Mouse (Mus musculus) kidney, embryonic 16.5 days (tissue): ENCODE measurements around the gene Itga7. TPM values are rescaled to one million over a fixed set of nuclear protein-coding genes. Genes with fewer than 3 reads are reported as not detected.
A peak's percentile ranks its signal among the peaks of the same experiment; 100 is the strongest.

Source experiments
- ATAC-seq: fragments of 200-750 bp; cut with Nextera tagmentation; 2 replicates; pipeline ENCODE4 v1.8.0; 2017; ENCODE audit warnings: moderate TSS enrichment; ENCODE audit not compliant: low FRiP score, low TSS enrichment
- H3K27ac ChIP-seq: fragments of 300-500 bp; sonication (generic); 2 replicates; pipeline ENCODE4 v1.5.1; 2014; ENCODE audit warnings: low read length
- H3K27me3 ChIP-seq: fragments of 300-500 bp; sonication (generic); 2 replicates; pipeline ENCODE4 v1.6.1; 2014; ENCODE audit warnings: low read length, control low read depth, mixed read lengths; ENCODE audit not compliant: insufficient read depth
- H3K36me3 ChIP-seq: fragments of 300-500 bp; sonication (generic); 2 replicates; pipeline ENCODE4 v1.6.1; 2014; ENCODE audit warnings: low read length, control low read depth, mixed read lengths; ENCODE audit not compliant: insufficient read depth
- H3K4me1 ChIP-seq: fragments of 300-500 bp; sonication (generic); 2 replicates; pipeline ENCODE4 v1.6.1; 2014; ENCODE audit warnings: low read length, control low read depth, mixed read lengths; ENCODE audit not compliant: insufficient read depth
- H3K4me2 ChIP-seq: fragments of 300-500 bp; sonication (generic); replicated peaks from 2 replicates; pipeline ENCODE4 v1.6.1; 2014; ENCODE audit warnings: low read depth, low read length
- H3K4me3 ChIP-seq: fragments of 300-500 bp; sonication (generic); 2 replicates; pipeline ENCODE4 v1.5.1; 2014; ENCODE audit warnings: mild to moderate bottlenecking, low read length
- H3K9ac ChIP-seq: fragments of 300-500 bp; sonication (generic); replicated peaks from 2 replicates; pipeline ENCODE4 v1.6.1; 2014; ENCODE audit warnings: low read length
- H3K9me3 ChIP-seq: fragments of 300-500 bp; sonication (generic); 2 replicates; pipeline ENCODE4 v1.6.1; 2016; ENCODE audit warnings: low read length, control low read depth
- WGBS: fragments of 180-500 bp; shearing (Covaris S2); extraction: QIAGEN DNeasy Blood & Tissue Kit; methylation state at CpG from one replicate; pipeline ENCODE4 v1.1.7; 2014; 5-methylcytosine and 5-hydroxymethylcytosine counted together
- polyA plus RNA-seq: library from polyadenylated mRNA; unstranded; fragments of >200 nt; fragmentation: Nextera tagmentation; extraction: Ambion mirVana; gene quantifications from 2 replicates; pipeline ENCODE4 v1.2.1, GENCODE M21; 2015

Itga7 gene
- polyA plus RNA-seq, 1 experiment from 2014 or later = 3.9 TPM

DNA sequence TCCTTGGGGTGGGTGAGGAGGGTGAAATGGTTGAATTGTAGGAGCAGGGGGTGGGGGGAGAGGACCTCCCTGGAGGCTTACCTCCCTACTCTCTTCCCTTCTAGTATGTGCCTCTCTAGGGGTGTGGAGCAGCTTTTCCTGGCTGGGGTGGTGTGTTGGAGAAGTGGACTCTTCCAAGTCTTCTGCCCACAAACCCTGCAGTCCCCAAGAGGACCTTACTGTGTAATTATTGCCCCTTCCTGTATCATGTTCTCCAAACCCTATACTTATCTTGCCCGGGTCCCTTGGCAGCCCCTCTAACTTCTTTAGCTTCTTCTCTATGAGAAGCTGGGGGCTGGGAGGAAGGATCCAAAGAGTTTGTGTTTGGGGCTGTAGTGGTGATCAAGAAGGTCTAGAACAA lies 36.8 kb upstream of the Itga7 start:
- Histone ChIP-seq H3K36me3 (no peaks in the 10 kb centered on the region), H3K9me3 (no peaks in the 10 kb centered on the region), H3K27ac (no peak overlapping the region), H3K27me3 (peaks cover 14% of the 10 kb centered on the region), H3K4me2 (no peak overlapping the region), H3K4me1 (peaks cover 23% of the 10 kb centered on the region), H3K9ac (no peak overlapping the region), H3K4me3 (no peak overlapping the region)
- 48% methylated on average over 1 of the region's 1 CpGs for WGBS
- no peak for ATAC-seq

DNA sequence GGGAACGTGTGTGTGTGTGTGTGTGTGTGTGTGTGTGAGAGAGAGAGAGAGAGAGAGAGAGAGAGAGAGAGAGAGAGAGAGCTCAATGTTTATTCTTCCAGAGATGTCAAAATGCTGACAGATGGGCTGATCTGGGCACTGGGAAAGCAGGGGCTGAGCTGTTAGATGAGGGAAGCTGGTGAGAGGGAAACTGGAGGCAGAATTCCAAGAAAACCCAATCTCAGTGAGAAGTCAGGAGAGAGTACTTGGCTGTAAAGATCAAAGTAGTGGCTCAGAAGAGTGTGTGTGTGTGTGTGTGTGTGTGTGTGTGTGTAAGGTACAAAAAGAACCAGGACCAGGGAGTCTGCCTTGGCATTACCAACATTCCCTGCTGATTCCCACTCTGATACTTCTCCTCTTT lies 36.1 kb upstream of the Itga7 start:
- ATAC-seq = no peak
- H3K36me3 ChIP-seq = no peaks in the 10 kb centered on the region
- H3K9me3 ChIP-seq = no peaks in the 10 kb centered on the region
- peaks cover 14% of the 10 kb centered on the region for H3K27me3 ChIP-seq
- H3K9ac ChIP-seq = no peak overlapping the region
- H3K4me2 ChIP-seq = no peak overlapping the region
- WGBS = 0% methylated on average over 1 of the region's 1 CpGs
- no peak overlapping the region for H3K27ac ChIP-seq
- H3K4me1 ChIP-seq = peaks cover 19% of the 10 kb centered on the region
- H3K4me3 ChIP-seq = no peak overlapping the region

DNA sequence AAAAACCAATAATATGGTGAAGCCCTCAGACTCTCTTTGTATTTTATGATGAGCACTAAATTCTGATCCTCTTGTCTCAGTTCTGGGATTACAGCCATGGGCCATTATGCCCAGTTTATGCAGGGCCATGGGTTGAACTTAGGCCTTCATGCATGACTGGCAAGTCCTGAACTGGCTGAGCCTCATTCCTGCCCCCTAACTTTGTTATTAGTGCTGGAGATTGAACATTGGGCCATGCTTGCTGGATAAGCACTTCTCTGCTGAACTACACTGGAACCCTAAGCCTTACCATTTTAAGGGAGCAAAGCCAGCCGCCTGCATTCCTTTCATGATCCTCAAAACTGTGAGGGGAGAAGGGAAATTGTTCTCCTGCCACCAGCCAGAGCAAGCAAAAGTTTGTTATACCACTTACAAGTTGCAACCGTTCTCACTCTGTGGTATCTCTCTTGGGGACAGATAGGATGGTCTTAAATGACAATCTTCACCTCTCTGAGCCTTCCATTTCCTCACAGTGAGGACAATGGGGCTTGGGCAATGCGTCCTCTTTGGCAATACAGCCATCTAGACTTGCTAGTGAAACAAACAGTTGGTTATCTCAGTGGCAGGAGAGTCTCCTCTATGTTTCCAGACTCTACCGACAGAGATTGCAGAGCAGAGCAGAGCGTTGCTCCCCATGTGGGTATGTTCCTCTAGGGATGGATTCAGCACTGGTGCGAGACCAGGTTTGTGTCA lies 33.7 kb upstream of the Itga7 start:
- peaks cover 14% of the 10 kb centered on the region for H3K4me1 ChIP-seq
- H3K27me3 ChIP-seq = peaks cover 14% of the 10 kb centered on the region
- 83% methylated on average over 6 of the region's 6 CpGs for WGBS
- no peaks in the 10 kb centered on the region for H3K9me3 ChIP-seq
- no peak overlapping the region for H3K4me3 ChIP-seq
- no peak overlapping the region for H3K4me2 ChIP-seq
- H3K27ac ChIP-seq = peak overlapping the region; percentile 44
- no peaks in the 10 kb centered on the region for H3K36me3 ChIP-seq
- no peak; the same call in 1 of the 2 replicates for ATAC-seq
- H3K9ac ChIP-seq = no peak overlapping the region

DNA sequence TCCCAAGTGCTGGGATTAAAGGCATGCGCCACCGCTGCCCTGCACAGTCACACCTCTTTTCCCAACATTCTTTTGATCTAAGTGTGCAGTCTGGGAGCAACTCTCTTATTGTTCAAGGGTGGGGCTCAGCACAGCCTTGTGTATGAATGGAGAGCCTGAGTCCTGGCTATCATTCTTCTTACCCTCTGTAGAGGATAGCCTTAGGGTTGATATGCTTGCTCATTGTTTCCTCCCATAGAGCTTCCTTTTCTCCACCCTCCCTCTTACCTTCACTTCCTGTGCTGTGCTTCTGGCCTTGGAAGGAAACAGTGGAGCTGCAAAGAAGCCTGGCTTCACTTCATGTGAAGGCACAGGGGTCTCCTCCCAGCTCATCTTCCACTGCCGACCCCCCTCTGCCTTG lies 32.9 kb upstream of the Itga7 start, which contains the start of gene Cd63:
Cd63 (plus strand) TSS at position 292 of the 400 bp plus-strand sequence.
- H3K36me3 ChIP-seq = no peaks in the 10 kb centered on the region
- WGBS = 87% methylated on average over 3 of the region's 3 CpGs
- no peak within 1 kb of the TSS for H3K4me3 ChIP-seq
- H3K9me3 ChIP-seq = no peaks in the 10 kb centered on the region
- no peak within 1 kb of the TSS for H3K4me2 ChIP-seq
- no peak for ATAC-seq
- H3K27ac ChIP-seq = peak within 1 kb of the TSS; percentile 44
- H3K9ac ChIP-seq = no peak within 1 kb of the TSS
- H3K4me1 ChIP-seq = peaks cover 9% of the 10 kb centered on the region; the same call in 1 of the 2 replicates
- H3K27me3 ChIP-seq = peaks cover 13% of the 10 kb centered on the region

DNA sequence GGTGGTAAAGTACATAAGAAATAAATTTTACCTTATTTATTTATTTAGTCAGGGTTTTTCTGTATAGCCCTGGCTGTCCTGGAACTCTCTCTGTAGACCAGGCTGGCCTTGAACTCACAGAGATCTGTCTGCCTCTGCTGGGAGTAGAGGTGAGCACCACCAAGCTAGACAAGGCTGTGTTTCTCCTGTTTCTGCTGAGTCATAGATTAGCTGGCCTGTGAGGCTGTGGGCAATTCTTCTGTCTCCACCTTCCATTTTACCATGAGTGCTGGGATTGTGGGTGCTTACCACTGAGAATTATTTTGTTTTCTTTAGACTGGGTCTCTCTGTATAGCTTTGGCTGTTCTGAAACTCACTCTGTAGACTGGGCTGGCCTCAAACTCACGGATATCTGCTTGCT lies 32.2 kb upstream of the Itga7 start:
- 81% methylated on average over 1 of the region's 1 CpGs for WGBS
- no peaks in the 10 kb centered on the region for H3K36me3 ChIP-seq

GRCm38 (mm10) chr10:128902409-128902988 lies 31.1 kb upstream of the Itga7 start:
- no peak overlapping the region for H3K4me3 ChIP-seq
- no peak overlapping the region for H3K27ac ChIP-seq
- no peak overlapping the region for H3K4me2 ChIP-seq
- H3K4me1 ChIP-seq = 0 out of 2 replicates have a peak, but pooled peaks cover 3% of the 10 kb centered on the region
- no peaks in the 10 kb centered on the region for H3K9me3 ChIP-seq
- no peaks in the 10 kb centered on the region for H3K36me3 ChIP-seq
- WGBS = 80% methylated on average over 3 of the region's 3 CpGs
- no peak overlapping the region for H3K9ac ChIP-seq
- ATAC-seq = 0 out of 2 replicates have a peak, but pooled peaks have one; percentile 39
- H3K27me3 ChIP-seq = no peaks in the 10 kb centered on the region

More for the DNA sequence above, 32.2 kb upstream of the Itga7 start:
- H3K4me3 ChIP-seq = no peak overlapping the region
- H3K4me1 ChIP-seq = 0 out of 2 replicates have a peak, but pooled peaks cover 3% of the 10 kb centered on the region
- ATAC-seq = no peak
- no peak overlapping the region for H3K9ac ChIP-seq
- H3K27me3 ChIP-seq = peaks cover 6% of the 10 kb centered on the region
- no peaks in the 10 kb centered on the region for H3K9me3 ChIP-seq
- H3K27ac ChIP-seq = no peak overlapping the region
- no peak overlapping the region for H3K4me2 ChIP-seq

DNA sequence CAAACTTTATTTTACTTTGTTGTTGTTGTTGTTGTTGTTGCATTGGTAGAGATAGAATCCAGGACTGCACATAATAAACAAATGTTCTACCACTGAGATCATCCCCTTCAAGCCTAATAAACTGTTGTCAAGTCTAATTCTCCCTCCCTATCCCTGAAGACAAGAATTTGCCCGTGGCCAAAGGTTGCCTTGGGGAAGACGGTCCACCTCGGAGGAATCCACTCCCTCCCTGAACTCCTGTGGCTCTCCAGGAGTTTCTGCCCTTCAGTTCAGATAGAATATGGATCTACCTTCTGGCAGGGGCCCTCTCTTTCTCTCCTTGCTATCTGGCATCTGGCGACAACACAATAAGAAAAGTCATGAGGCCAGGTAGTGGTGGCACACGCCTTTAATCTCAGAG lies 28.8 kb upstream of the Itga7 start:
- H3K27me3 ChIP-seq = no peaks in the 10 kb centered on the region

GRCm38 (mm10) chr10:128908778-128909448 lies 24.7 kb upstream of the Itga7 start:
- WGBS = 54% methylated on average over 13 of the region's 13 CpGs
- H3K27me3 ChIP-seq = no peaks in the 10 kb centered on the region
- peak; percentile 25; the same call in 1 of the 2 replicates for ATAC-seq

More for the DNA sequence above, 28.8 kb upstream of the Itga7 start:
- H3K4me2 ChIP-seq = no peak overlapping the region
- no peak overlapping the region for H3K4me3 ChIP-seq
- peaks cover 8% of the 10 kb centered on the region for H3K4me1 ChIP-seq
- no peak overlapping the region for H3K9ac ChIP-seq
- no peaks in the 10 kb centered on the region for H3K9me3 ChIP-seq
- no peak overlapping the region for H3K27ac ChIP-seq
- no peaks in the 10 kb centered on the region for H3K36me3 ChIP-seq
- 78% methylated on average over 5 of the region's 5 CpGs for WGBS
- ATAC-seq = no peak

DNA sequence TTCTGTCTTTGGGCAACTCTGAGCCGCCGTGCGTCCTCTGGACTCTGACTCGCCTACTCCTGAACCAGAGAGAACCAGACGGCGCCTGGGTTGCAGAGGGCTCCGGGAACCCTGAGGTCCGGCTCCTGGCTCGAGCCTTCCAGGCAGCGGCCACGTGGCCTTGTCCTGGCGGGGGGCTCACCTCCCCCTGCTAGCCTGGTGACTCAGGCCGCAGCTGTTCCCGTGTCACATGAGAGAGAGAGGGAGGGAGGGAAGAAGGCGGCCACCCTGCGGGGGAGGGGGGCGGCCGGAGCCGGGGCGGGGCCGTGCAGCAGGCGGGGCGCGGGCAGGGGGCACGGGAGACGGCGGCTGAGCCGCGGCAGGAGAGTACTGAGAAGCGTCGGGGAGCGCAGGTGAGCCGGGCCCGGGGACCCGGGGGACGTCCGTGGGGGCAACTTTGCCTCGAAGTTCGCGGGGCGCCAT lies 24.0 kb upstream of the Itga7 start:
- ATAC-seq = peak; percentile 88
- peak overlapping the region; percentile 93 for H3K27ac ChIP-seq
- no peaks in the 10 kb centered on the region for H3K9me3 ChIP-seq
- H3K27me3 ChIP-seq = no peaks in the 10 kb centered on the region
- peak overlapping the region; percentile 98 for H3K9ac ChIP-seq
- H3K4me1 ChIP-seq = peaks cover 24% of the 10 kb centered on the region
- H3K4me3 ChIP-seq = peak overlapping the region; percentile 88
- 0% methylated on average over 36 of the region's 41 CpGs for WGBS
- H3K36me3 ChIP-seq = peaks cover 13% of the 10 kb centered on the region
- peak overlapping the region; percentile 75 for H3K4me2 ChIP-seq

More at GRCm38 (mm10) chr10:128908778-128909448, 24.7 kb upstream of the Itga7 start:
- H3K27ac ChIP-seq = peak overlapping the region; percentile 93
- no peaks in the 10 kb centered on the region for H3K9me3 ChIP-seq
- peaks cover 24% of the 10 kb centered on the region for H3K4me1 ChIP-seq
- peak overlapping the region; percentile 75 for H3K4me2 ChIP-seq
- peaks cover 6% of the 10 kb centered on the region for H3K36me3 ChIP-seq
- peak overlapping the region; percentile 98 for H3K9ac ChIP-seq
- peak overlapping the region; percentile 88 for H3K4me3 ChIP-seq
